Mouse (Mus musculus): Measurements from ENCODE around the gene Palb2. TPM values are rescaled to one million over a fixed set of nuclear protein-coding genes. Genes with fewer than 3 reads are reported as not detected.

Gene Palb2
- polyA plus RNA-seq, 1 experiment from 2014 or later, result 14.1 TPM

DNA sequence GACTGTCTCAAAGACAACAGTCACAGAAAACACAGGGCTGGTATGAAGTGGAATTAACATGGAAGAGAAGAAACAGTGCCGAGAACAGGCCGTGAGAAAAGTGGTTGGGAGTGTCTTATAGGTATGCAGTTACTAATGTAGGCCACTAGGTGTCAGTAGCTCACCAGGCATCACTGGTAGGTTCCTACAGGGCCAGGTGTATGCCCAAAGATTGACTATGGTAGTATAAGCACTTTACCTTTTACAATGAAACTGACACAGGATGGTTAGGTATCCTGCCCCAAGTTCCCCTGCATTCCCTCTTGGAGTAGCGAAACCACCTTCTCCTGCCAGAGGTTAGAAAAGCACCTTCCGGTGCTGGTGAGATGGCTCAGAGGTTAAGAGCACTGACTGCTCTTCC is 33.6 kb downstream of the Palb2 start:
- no peak for ATAC-seq (ENCODE audit: insufficient number of reproducible peaks, low FRiP score)
- H3K4me3 ChIP-seq, result no peak overlapping the region
- no peak overlapping the region for H3K27ac ChIP-seq (ENCODE audit: poor library complexity, severe bottlenecking)
- peaks cover 16% of the 10 kb centered on the region for H3K4me1 ChIP-seq (replicated peaks)
- no peak overlapping the region for H3K9ac ChIP-seq
- H3K27me3 ChIP-seq (replicated peaks), result no peaks in the 10 kb centered on the region
- no peak overlapping the region for H3K4me2 ChIP-seq
- 64% methylated on average over 4 of the region's 4 CpGs for WGBS
- peaks cover 44% of the 10 kb centered on the region for H3K36me3 ChIP-seq
- H3K9me3 ChIP-seq (replicated peaks), result no peaks in the 10 kb centered on the region

DNA sequence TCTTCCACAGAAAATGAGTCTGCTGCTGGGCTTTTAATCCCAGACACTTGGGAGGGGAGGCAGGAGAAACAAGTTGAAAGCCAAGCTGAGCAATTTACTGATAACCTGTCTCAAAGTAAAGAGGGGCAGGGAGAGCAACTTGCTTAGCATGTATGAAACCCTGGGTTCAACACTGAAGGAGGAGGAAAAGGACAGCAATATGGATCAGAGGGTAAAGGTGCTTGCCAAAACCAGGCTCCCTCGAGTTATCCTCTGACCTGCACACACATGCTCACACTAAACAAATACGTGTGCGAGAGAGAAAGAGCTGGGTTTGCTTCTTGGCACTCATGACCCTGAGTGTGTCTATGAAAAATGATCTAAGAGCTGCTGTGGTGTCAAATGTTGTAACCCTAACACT is 34.8 kb downstream of the Palb2 start:
- Histone ChIP-seq H3K27me3 (replicated peaks) (no peaks in the 10 kb centered on the region), H3K27ac (ENCODE audit: poor library complexity, severe bottlenecking) (no peak overlapping the region), H3K4me2 (no peak overlapping the region), H3K4me1 (replicated peaks) (peaks cover 16% of the 10 kb centered on the region), H3K36me3 (peaks cover 51% of the 10 kb centered on the region), H3K9ac (no peak overlapping the region), H3K4me3 (no peak overlapping the region), H3K9me3 (replicated peaks) (no peaks in the 10 kb centered on the region)
- WGBS, result 95% methylated on average over 3 of the region's 3 CpGs
- ATAC-seq (ENCODE audit: insufficient number of reproducible peaks, low FRiP score), result no peak

DNA sequence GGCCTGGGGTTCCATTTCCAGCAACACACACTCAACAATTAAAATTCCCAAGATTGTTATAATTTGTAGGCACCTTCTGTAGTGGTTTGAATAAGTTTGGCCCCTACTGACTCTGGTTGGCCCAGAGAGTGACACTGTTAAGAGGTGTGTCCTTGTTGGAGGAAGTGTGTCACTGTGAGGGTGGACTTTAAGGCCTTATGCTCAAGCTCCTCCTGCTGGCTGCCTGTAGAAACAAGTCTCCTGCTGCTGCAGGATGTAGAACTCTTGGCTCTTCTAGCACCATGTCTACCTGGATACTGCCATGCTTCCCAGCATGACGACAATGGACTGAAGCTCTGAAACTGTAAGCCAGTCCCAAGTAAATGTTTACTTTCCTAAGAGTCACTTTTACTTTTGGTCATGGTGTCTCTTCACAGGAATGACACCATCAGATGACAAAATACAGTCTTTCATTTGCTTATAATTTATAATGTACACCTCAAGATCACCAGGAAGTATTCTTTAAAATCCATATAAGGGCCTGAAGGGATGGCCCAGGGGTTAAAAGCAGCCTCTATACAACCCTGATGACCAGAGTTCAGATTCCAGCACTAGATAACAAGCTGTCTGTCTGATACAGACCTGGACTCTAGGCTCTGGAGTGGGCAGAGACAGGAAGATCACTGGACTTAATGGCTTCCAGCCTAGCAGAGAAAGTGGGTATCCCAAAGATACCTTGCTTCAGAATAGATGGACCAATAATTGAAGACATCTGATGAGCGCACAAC is 38.0 kb downstream of the Palb2 start:
- H3K27ac ChIP-seq (ENCODE audit: poor library complexity, severe bottlenecking), result no peak overlapping the region
- H3K27me3 ChIP-seq (replicated peaks), result no peaks in the 10 kb centered on the region
- H3K4me2 ChIP-seq, result no peak overlapping the region
- H3K36me3 ChIP-seq, result peaks cover 80% of the 10 kb centered on the region
- no peak overlapping the region for H3K4me3 ChIP-seq
- no peak overlapping the region for H3K9ac ChIP-seq
- H3K4me1 ChIP-seq (replicated peaks), result peaks cover 2% of the 10 kb centered on the region
- no peaks in the 10 kb centered on the region for H3K9me3 ChIP-seq (replicated peaks)
- WGBS, result 97% methylated on average over 2 of the region's 2 CpGs
- ATAC-seq (ENCODE audit: insufficient number of reproducible peaks, low FRiP score), result no peak

DNA sequence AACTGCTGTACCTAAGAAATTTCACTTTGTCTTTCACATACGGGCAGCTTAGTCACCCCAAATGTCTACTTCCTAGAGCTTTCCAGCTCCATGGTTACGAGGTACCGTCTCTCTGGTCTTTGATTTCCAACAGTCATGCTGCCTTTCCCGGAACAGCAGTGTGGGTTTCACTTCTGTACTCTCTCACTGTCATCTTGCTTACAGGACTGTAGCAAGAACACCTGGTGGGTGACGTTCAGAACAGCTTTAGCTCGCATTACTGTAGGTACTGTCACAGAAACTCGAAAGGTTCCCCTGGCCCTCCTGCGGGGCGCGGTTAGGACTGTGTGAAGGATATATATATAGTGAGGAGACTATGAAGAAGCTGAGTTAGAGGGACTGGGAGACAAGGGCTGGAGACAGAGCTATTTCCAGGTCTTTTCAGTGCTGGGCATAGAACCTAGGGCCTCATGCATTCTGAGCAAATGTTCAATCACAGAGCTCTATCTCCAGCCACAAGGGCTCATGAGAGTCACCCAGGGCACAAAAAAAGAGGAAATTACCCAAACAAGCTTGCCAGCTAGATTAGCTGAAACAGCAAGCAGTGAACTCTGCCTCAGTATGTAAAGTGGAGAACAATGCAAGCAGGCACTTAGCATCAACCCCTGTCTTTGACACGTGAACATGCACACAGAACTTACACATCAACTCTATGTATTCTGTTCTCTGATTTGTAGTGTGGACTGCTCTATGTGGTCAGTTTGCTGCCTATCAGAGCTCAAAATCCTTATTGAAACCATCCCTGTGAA is 45.4 kb downstream of the Palb2 start:
- no peaks in the 10 kb centered on the region for H3K27me3 ChIP-seq (replicated peaks)
- no peak overlapping the region for H3K9ac ChIP-seq
- H3K9me3 ChIP-seq (replicated peaks), result no peaks in the 10 kb centered on the region
- H3K4me1 ChIP-seq (replicated peaks), result peaks cover 9% of the 10 kb centered on the region
- no peak for ATAC-seq (ENCODE audit: insufficient number of reproducible peaks, low FRiP score)
- 91% methylated on average over 11 of the region's 11 CpGs for WGBS
- no peak overlapping the region for H3K27ac ChIP-seq (ENCODE audit: poor library complexity, severe bottlenecking)
- no peak overlapping the region for H3K4me3 ChIP-seq
- peaks cover 86% of the 10 kb centered on the region for H3K36me3 ChIP-seq
- H3K4me2 ChIP-seq, result no peak overlapping the region

DNA sequence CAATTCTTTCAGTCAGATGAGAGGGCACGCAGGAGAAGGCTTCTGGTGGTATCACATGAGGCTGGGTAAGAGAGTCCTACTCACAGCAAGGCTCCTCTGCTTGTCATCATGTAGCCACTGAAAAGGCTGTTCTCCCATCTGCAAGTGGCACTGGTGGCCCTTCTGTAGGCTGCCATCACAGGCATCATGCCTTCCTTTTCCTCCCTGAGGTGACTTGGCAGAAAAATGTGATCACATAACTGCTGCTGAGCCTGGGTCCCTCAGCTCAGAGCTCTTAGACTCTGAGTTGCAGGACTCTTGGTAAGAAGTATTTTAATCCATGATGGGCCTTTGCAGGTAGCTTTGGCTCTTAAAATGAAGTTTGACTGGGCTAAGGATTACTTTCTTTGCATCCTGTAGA is 51.7 kb downstream of the Palb2 start:
- peaks cover 9% of the 10 kb centered on the region for H3K4me1 ChIP-seq (replicated peaks)
- H3K27ac ChIP-seq (ENCODE audit: poor library complexity, severe bottlenecking), result no peak overlapping the region
- no peaks in the 10 kb centered on the region for H3K27me3 ChIP-seq (replicated peaks)
- no peak overlapping the region for H3K4me2 ChIP-seq
- WGBS, result 97% methylated on average over 1 of the region's 1 CpGs
- no peak overlapping the region for H3K9ac ChIP-seq
- peaks cover 82% of the 10 kb centered on the region for H3K36me3 ChIP-seq
- no peaks in the 10 kb centered on the region for H3K9me3 ChIP-seq (replicated peaks)
- no peak overlapping the region for H3K4me3 ChIP-seq
- no peak for ATAC-seq (ENCODE audit: insufficient number of reproducible peaks, low FRiP score)

DNA sequence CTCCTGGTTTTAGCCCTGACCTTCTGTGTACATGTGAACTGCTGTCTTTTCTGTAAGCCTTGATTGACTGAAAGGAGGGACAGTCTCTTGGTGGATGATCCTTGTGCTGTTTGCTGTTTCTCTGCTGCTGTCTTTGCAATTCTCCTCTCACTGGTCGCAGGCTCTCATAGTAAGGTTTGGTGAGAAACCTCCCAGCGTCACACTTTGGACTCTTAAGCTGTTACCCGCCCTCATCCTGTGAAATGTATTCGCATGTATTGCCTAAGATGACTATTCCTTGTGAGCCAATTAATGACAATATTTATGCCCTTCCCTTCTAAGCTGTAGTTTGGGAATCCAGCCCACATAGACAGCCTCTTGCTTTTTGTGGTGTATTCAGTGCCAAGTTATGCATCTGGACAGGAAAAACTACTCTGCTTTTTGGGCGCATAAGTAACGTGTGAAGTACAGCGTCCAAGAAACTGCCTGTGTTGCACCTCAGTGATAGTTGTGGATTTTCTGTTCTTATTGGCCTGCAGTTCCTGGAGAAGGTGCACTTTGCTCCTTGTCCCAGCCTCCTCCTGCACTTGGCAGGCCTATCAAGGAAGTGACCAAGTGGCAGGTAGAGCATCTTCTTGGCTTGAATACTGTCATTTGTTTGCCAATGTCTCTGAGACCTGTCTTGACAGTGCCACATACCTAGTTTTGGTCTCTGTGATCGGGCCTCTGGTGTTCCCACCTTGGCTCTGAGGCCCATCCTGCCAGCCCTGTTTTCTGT is 52.8 kb downstream of the Palb2 start:
- no peak overlapping the region for H3K4me2 ChIP-seq
- no peak overlapping the region for H3K27ac ChIP-seq (ENCODE audit: poor library complexity, severe bottlenecking)
- H3K4me3 ChIP-seq, result no peak overlapping the region
- peaks cover 7% of the 10 kb centered on the region for H3K4me1 ChIP-seq (replicated peaks)
- H3K36me3 ChIP-seq, result peaks cover 84% of the 10 kb centered on the region
- 90% methylated on average over 8 of the region's 8 CpGs for WGBS
- H3K9me3 ChIP-seq (replicated peaks), result no peaks in the 10 kb centered on the region
- no peak for ATAC-seq (ENCODE audit: insufficient number of reproducible peaks, low FRiP score)
- H3K27me3 ChIP-seq (replicated peaks), result no peaks in the 10 kb centered on the region
- no peak overlapping the region for H3K9ac ChIP-seq

DNA sequence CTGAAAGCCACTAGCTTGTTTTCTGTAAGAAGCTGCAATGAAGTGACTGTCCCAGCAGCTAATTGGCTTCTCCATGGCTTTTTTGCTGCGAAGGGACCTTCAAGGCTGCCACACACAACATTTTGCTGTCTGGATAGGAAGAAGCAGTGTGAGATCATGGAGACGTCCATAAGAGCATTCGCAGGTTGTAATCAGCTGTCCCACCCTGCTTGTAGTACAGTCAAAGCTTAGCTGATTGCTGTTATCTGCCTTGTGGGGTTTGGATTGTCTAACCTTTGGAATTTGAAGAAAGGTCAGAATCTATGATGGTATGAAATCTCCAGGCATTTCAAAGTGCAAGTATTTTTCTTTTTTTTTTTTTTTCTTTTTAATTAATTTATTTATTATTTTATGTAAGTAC is 58.4 kb downstream of the Palb2 start:
- no peak overlapping the region for H3K4me3 ChIP-seq
- no peak overlapping the region for H3K27ac ChIP-seq (ENCODE audit: poor library complexity, severe bottlenecking)
- no peak overlapping the region for H3K9ac ChIP-seq
- 69% methylated on average over 3 of the region's 3 CpGs for WGBS
- no peak overlapping the region for H3K4me2 ChIP-seq
- no peak for ATAC-seq (ENCODE audit: insufficient number of reproducible peaks, low FRiP score)
- no peaks in the 10 kb centered on the region for H3K9me3 ChIP-seq (replicated peaks)
- peaks cover 3% of the 10 kb centered on the region for H3K4me1 ChIP-seq (replicated peaks)
- H3K27me3 ChIP-seq (replicated peaks), result no peaks in the 10 kb centered on the region
- peaks cover 91% of the 10 kb centered on the region for H3K36me3 ChIP-seq

DNA sequence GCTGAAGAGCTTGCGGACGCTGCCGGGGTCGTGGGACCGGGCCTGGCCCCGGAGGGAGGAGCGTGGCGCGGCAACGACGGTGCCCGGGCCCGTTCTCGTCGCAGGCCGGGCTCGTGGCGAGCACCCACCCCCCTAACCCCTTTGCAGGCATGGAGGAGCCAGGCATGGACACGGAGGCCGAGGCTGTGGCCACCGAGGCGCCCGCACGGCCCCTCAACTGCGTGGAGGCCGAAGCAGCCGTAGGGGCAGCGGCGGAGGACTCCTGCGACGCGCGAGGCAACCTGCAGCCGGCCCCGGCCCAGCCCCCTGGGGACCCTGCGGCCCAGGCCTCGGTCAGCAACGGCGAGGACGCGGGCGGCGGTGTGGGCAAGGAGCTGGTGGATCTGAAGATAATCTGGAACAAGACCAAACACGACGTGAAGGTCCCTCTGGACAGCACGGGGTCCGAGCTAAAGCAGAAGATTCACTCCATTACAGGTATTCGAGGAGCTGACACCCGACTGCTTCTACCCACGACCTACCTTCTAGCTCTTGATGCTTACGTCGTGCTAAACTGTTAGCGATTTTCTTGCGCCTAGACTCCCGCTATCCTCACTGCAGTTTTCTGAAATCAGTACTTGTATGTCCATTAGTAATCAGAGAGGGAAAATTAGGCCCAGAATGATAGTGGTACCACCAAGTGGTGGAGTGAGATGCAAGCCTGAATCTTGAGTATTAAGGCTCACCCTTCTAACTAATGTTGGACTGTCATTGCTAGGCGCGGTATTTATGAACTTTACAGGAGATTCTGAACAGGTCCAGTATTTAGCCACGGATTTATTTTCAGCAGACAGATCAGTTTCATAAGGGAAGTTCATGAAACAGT is 65.0 kb downstream of the Palb2 start:
- Histone ChIP-seq H3K27ac (ENCODE audit: poor library complexity, severe bottlenecking) (peak overlapping the region; percentile 92), H3K9ac (peak overlapping the region; percentile 99), H3K4me2 (peak overlapping the region; percentile 86), H3K27me3 (replicated peaks) (no peaks in the 10 kb centered on the region), H3K9me3 (replicated peaks) (no peaks in the 10 kb centered on the region), H3K36me3 (peaks cover 43% of the 10 kb centered on the region), H3K4me3 (peak overlapping the region; percentile 99), H3K4me1 (replicated peaks) (peaks cover 20% of the 10 kb centered on the region)
- 2% methylated on average over 58 of the region's 58 CpGs for WGBS
- peak; percentile 20 for ATAC-seq (ENCODE audit: insufficient number of reproducible peaks, low FRiP score)

DNA sequence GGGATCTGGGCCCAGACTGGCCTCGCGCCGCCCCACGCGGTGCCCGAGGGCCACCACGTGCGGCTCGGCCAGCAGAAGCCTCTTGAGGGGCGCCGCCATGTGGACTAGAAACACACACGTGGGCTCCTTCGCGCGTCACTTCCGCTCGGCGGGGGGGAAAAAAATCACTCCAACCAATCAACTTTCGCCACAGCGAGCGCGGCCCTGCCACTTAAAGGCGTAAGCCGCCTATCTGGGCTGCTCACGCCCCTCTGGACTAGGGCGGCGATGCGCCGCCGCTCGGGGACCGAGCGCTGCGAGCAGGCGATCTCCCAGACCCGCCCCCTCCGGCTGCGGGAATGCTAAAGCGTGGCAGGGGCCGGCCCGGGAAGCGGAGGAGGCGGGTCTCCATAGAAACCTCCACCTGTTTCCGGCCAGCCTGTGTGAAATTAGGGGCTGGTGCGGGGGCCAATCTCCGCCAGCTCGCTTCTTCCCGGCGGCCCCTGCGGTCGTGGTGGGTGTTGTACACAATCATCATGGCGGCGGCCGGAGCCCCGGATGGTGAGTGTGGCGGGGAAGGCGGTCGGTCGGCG is 65.8 kb downstream of the Palb2 start, which contains the start of the genes Ubfd1 and Ears2:
TSS of gene Ubfd1 (plus strand) at position 231 of the 572 bp plus-strand sequence.
TSS of gene Ears2 (minus strand) at position 319 of the 572 bp plus-strand sequence.
- H3K4me1 ChIP-seq (replicated peaks), result peaks cover 20% of the 10 kb centered on the region
- WGBS, result under 1% methylated on average over 60 of the region's 60 CpGs
- peak within 1 kb of the TSS; percentile 92 for H3K27ac ChIP-seq (ENCODE audit: poor library complexity, severe bottlenecking)
- peak; percentile 99 for ATAC-seq (ENCODE audit: insufficient number of reproducible peaks, low FRiP score)
- H3K36me3 ChIP-seq, result peaks cover 43% of the 10 kb centered on the region
- H3K4me2 ChIP-seq, result peak within 1 kb of the TSS; percentile 86
- H3K4me3 ChIP-seq, result peak within 1 kb of the TSS; percentile 99
- H3K9me3 ChIP-seq (replicated peaks), result no peaks in the 10 kb centered on the region
- H3K9ac ChIP-seq, result peak within 1 kb of the TSS; percentile 99
- H3K27me3 ChIP-seq (replicated peaks), result no peaks in the 10 kb centered on the region

Data from heart, embryonic 12.5 days (tissue).